Mouse (Mus musculus): ENCODE results near the gene Dnase1l2. TPM values are rescaled to one million over a fixed set of nuclear protein-coding genes. Genes with fewer than 3 reads are reported as not detected.

Dnase1l2 gene
- 2.5 and 2.8 TPM in 2 replicates for polyA plus RNA-seq (2011; ENCODE audit: insufficient read length, low read depth, missing spikeins)

- TF ChIP-seq CTCF (IDR thresholded peaks at IDR 0.05; ENCODE audit: borderline replicate concordance, insufficient read depth, low read length): no peak
- TF ChIP-seq POLR2A (IDR thresholded peaks at IDR 0.05; ENCODE audit: low read depth, low read length): no peak
- no peak within 1 kb of the TSS for H3K27ac ChIP-seq (ENCODE audit: insufficient read depth, low read length)
- H3K4me1 ChIP-seq (ENCODE audit: control insufficient read depth, insufficient read depth, low read length): no peaks in the 10 kb centered on the region
These were observed at the start of gene Dnase1l2 for GRCm38 (mm10) chr17:24442632-24443155. Gene Dnase1l2, minus strand, starts transcription at chr17:24443105.

GRCm38 (mm10) chr17:24490399-24490798 lies 47.5 kb upstream of the Dnase1l2 start:
- no peak for TF ChIP-seq POLR2A (IDR thresholded peaks at IDR 0.05; ENCODE audit: low read depth, low read length)
- no peak for TF ChIP-seq CTCF (IDR thresholded peaks at IDR 0.05; ENCODE audit: borderline replicate concordance, insufficient read depth, low read length)
- no peaks in the 10 kb centered on the region for H3K4me1 ChIP-seq (ENCODE audit: control insufficient read depth, insufficient read depth, low read length)
- H3K27ac ChIP-seq (ENCODE audit: insufficient read depth, low read length): no peak overlapping the region
- H3K4me3 ChIP-seq (ENCODE audit: insufficient read depth, low read length): no peak overlapping the region

More at GRCm38 (mm10) chr17:24442632-24443155, at the start of gene Dnase1l2:
- H3K4me3 ChIP-seq (ENCODE audit: insufficient read depth, low read length): no peak within 1 kb of the TSS

GRCm38 (mm10) chr17:24489265-24490030 lies 46.5 kb upstream of the Dnase1l2 start:
- TF ChIP-seq CTCF (IDR thresholded peaks at IDR 0.05; ENCODE audit: borderline replicate concordance, insufficient read depth, low read length): no peak
- TF ChIP-seq POLR2A (IDR thresholded peaks at IDR 0.05; ENCODE audit: low read depth, low read length): no peak
- Histone ChIP-seq H3K4me3 (ENCODE audit: insufficient read depth, low read length) (0 out of 2 replicates have a peak overlapping the region, but pooled peaks have one; percentile 42), H3K27ac (ENCODE audit: insufficient read depth, low read length) (no peak overlapping the region), H3K4me1 (ENCODE audit: control insufficient read depth, insufficient read depth, low read length) (no peaks in the 10 kb centered on the region)

GRCm38 (mm10) chr17:24488662-24489264 lies 45.9 kb upstream of the Dnase1l2 start:
- no peak overlapping the region for H3K27ac ChIP-seq (ENCODE audit: insufficient read depth, low read length)

GRCm38 (mm10) chr17:24488186-24488661 lies 45.3 kb upstream of the Dnase1l2 start, which contains the start of gene Caskin1:
Gene Caskin1, plus strand, starts transcription at chr17:24488601.
- H3K4me3 ChIP-seq (ENCODE audit: insufficient read depth, low read length): peak within 1 kb of the TSS; percentile 42
- H3K4me1 ChIP-seq (ENCODE audit: control insufficient read depth, insufficient read depth, low read length): no peaks in the 10 kb centered on the region
- TF ChIP-seq POLR2A (IDR thresholded peaks at IDR 0.05; ENCODE audit: low read depth, low read length) (no peak), CTCF (IDR thresholded peaks at IDR 0.05; ENCODE audit: borderline replicate concordance, insufficient read depth, low read length) (no peak)
- no peak within 1 kb of the TSS for H3K27ac ChIP-seq (ENCODE audit: insufficient read depth, low read length)

More at GRCm38 (mm10) chr17:24488662-24489264, 45.9 kb upstream of the Dnase1l2 start:
- TF ChIP-seq POLR2A (IDR thresholded peaks at IDR 0.05; ENCODE audit: low read depth, low read length) (no peak), CTCF (IDR thresholded peaks at IDR 0.05; ENCODE audit: borderline replicate concordance, insufficient read depth, low read length) (no peak)
- H3K4me1 ChIP-seq (ENCODE audit: control insufficient read depth, insufficient read depth, low read length): no peaks in the 10 kb centered on the region
- peak overlapping the region; percentile 42 for H3K4me3 ChIP-seq (ENCODE audit: insufficient read depth, low read length)

GRCm38 (mm10) chr17:24485090-24485860 lies 42.4 kb upstream of the Dnase1l2 start:
- no peak overlapping the region for H3K4me3 ChIP-seq (ENCODE audit: insufficient read depth, low read length)
- H3K4me1 ChIP-seq (ENCODE audit: control insufficient read depth, insufficient read depth, low read length): no peaks in the 10 kb centered on the region
- no peak overlapping the region for H3K27ac ChIP-seq (ENCODE audit: insufficient read depth, low read length)
- TF ChIP-seq POLR2A (IDR thresholded peaks at IDR 0.05; ENCODE audit: low read depth, low read length) (no peak), CTCF (IDR thresholded peaks at IDR 0.05; ENCODE audit: borderline replicate concordance, insufficient read depth, low read length) (no peak)

GRCm38 (mm10) chr17:24483495-24483894 lies 40.6 kb upstream of the Dnase1l2 start:
- Histone ChIP-seq H3K27ac (ENCODE audit: insufficient read depth, low read length) (no peak overlapping the region), H3K4me3 (ENCODE audit: insufficient read depth, low read length) (no peak overlapping the region), H3K4me1 (ENCODE audit: control insufficient read depth, insufficient read depth, low read length) (no peaks in the 10 kb centered on the region; the same call in 1 of the 2 replicates)
- TF ChIP-seq POLR2A (IDR thresholded peaks at IDR 0.05; ENCODE audit: low read depth, low read length) (no peak), CTCF (IDR thresholded peaks at IDR 0.05; ENCODE audit: borderline replicate concordance, insufficient read depth, low read length) (no peak)

GRCm38 (mm10) chr17:24481027-24481815 lies 38.3 kb upstream of the Dnase1l2 start:
- TF ChIP-seq CTCF (IDR thresholded peaks at IDR 0.05; ENCODE audit: borderline replicate concordance, insufficient read depth, low read length) (no peak), POLR2A (IDR thresholded peaks at IDR 0.05; ENCODE audit: low read depth, low read length) (no peak)
- H3K4me1 ChIP-seq (ENCODE audit: control insufficient read depth, insufficient read depth, low read length): no peaks in the 10 kb centered on the region; the same call in 1 of the 2 replicates
- H3K4me3 ChIP-seq (ENCODE audit: insufficient read depth, low read length): no peak overlapping the region
- no peak overlapping the region for H3K27ac ChIP-seq (ENCODE audit: insufficient read depth, low read length)
